Mouse (Mus musculus) megakaryocyte, adult 5-6 weeks (primary cell): ENCODE data around the gene Klf6. TPM values are rescaled to one million over a fixed set of nuclear protein-coding genes. Genes with fewer than 3 reads are reported as not detected.
A peak's percentile ranks its signal among the peaks of the same experiment; 100 is the strongest.

Experiments used
- ATAC-seq: 2 replicates; pipeline ENCODE4 v1.8.0; 2016; ENCODE audit warnings: mild to moderate bottlenecking, inconsistent platforms; ENCODE audit not compliant: poor library complexity, severe bottlenecking
- total RNA-seq, 2 experiments: library from RNA; stranded (forward) in 1 of 2; stranded (reverse) in 1 of 2; fragments of 153-499, 151-499 nt in 1 of 2; fragments of 221-1000, 200-1000 nt in 1 of 2; gene quantifications; 2 replicates each; pipeline versions ENCODE4 v1.2.3 to v1.2.4; 2015 to 2017

Klf6 gene
- total RNA-seq (2015) (160 and 180 TPM in 2 replicates), total RNA-seq (2017) (192 and 198 TPM in 2 replicates)

DNA sequence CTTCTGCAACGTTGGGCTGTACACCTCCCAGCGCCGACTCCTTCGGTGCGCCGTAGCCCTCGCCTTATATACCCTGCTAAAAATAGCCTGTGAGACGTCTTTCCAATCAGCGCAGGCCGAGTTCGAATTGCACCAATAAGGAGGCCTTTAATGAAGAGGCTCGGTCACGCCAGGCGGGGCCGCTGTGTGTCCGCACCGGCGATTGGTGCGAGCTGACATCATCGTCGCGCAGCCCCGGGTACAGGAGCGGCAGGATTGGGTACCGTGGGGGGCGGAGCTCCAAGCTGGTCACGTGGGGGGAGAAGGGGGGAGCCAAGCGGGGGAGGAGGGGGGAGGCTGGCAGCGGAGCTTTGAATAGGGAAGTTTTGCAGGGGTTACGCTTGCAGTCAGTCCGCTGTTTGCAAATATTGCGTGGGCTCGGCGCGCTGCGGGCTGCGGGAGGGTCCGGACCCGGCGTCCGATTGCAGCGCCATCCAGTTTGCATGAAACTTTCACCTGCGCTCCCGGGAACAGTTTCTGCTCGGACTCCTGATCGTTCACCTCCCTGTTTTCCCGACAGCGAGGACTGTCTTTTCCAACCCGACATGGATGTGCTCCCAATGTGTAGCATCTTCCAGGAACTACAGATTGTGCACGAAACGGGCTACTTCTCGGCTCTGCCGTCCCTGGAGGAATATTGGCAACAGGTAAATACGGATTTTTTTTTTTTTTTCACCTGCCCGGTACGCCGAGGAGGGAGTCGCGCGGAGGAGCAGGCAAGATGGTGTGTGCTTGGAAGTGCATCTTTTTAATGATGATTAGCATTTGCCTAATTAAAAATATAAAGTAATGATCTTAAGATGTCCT lies at the start of gene Klf6:
Gene Klf6 (plus strand): TSS at position 326 of the 846 bp plus-strand sequence.
- ATAC-seq, result peak; percentile 71

DNA sequence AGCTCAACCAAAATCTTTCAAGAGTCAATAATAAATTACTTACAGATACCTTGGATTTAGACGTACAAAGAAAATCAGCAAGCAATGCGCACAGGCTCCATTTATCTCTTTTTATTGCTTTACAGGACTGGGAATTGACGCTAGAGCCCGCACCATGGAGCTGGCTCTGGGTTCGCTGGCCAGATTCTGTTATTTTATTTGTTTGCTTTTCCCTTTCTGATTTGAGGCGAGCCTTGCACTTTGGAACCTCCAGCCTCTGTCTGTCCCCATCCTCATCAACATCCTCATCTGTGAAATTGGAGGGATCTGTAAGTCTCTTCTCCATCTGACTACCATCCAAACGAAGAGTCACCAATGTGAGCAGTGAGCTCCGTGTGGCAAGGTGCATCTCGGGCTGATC lies 47.8 kb upstream of the Klf6 start:
- no peak for ATAC-seq

DNA sequence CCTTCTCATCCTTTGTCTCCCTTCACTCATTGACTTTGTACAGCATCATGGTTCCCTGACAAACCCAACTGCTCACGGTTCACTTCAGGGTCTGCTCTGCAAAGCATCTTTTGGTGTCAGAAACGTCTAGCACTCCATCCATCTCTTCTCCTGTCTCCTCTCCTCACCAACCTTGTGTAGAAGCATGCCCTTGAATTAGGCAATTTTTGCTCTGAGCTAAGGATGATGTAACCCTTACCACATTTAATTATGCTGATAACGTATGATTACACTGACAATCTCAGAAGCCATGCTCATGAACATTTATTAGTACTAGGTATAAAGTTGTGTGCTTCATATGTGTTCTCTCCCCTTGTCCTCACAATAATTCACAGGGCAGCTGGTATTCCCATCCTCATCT lies 44.0 kb upstream of the Klf6 start:
- peak; percentile 45 for ATAC-seq

DNA sequence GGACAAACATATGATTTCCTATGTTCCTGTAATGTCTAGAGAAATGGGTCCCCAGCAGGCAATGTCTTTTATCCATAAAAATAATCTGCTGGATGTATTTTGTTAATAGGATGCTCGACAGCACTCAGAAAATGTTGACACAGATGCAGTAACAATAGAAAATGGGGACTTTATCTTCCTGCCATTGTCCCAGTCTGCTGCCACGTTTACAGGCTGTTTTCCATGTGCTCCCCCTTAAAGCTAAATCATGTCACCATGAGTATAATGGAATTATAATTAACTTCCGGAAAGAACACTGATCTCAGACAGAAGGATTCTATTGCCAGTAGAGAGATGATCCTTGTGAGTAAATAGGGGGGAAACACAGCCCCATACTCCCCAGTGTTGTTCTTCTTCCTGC lies 42.1 kb upstream of the Klf6 start:
- ATAC-seq, result no peak

DNA sequence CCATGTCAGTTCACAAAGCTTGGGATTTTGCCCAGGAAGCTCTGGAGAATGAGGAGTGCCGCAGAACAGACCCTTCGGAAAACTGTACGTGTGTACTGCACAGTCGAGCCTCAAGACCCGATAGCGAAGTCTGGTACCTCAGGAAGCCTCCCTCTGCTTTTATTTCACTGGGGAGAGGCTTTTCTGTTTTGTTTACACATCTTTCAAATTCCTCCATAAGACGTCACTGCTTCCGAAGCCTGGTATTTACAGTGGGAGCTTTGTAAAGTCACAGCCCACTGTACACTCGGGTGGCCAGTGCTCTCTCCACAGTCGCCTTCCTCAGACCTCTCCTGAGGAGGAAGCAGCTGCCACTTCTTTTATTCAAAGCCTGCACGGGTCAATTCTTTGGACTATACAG lies 38.7 kb upstream of the Klf6 start:
- no peak for ATAC-seq

DNA sequence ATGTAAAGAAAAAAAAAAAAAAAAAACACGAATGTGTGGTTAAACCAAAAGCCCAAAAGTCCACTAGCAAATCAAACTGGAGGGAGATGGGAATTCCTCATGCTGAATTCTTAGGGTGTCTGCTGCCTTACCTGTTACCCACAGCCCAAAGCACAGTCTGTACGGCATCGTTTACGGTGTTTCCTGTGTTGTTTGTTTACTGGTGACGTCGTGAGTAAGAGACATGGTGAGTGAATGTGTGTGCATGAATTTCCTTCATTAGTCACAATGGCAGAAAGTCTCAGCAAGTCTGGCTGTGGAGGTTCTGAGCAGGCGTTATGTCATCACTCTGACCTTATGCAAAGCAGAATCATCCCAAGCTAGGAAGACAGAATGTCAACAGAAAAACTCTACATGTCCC lies 38.1 kb upstream of the Klf6 start:
- no peak for ATAC-seq

DNA sequence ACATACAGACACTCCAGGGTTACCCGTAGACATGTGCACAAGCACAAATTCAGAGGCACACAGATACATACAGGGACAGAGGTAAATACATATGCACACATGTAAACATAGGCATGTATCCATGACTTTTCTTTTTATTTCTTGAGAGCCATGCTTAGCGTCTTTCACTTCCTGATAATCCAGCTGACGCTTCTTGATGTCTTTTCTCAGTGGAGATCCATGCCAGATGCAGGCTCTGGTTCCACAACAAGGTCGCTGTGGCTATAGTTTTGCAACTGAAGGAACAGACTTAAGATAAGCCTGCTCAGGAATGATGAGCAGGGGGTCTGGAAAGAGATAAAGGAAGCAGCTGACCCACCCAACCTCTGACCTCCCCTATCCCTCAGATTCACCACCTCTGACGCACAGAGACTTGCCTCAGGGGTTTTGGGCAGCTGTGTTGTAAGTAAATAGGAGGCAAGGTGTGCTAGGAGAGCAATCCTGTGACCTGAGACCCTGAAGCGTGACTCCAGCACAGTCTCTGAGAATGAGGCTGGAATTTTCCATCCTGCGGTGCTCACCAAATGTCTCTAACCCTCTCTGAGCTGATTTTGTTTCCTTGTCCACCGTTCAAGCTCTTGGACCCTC lies 37.0 kb upstream of the Klf6 start:
- peak; percentile 73 for ATAC-seq

DNA sequence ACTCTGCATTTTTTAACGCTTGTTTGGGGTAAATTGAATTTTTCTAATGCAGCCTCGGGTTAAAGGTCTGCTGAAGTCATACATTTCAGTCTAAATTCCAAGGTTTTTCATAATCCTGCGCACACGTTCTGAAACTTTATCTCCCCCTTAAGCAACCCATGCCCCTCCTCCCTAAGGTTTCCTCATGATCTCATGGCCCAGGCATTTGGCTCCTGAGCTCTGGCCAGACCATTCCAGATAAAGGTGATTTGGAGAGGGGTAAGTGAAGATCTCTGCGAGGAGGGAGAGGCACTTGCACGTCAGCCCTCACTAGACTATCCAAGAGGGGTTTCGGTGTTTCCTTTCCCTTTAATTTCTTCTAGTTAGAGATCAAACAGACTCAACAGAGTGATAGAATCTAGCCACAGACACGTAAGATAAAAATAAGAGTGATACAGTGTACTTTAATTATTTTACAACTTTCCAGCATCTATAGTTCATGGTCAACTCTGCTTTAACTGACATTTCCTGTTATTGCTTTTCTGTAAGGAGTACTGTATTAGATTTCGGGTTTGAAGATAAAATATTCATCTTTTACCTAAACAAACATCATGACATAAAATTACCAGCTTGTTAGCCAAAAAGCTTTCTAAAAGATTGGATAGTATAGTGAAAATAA lies 35.0 kb upstream of the Klf6 start:
- no peak for ATAC-seq

DNA sequence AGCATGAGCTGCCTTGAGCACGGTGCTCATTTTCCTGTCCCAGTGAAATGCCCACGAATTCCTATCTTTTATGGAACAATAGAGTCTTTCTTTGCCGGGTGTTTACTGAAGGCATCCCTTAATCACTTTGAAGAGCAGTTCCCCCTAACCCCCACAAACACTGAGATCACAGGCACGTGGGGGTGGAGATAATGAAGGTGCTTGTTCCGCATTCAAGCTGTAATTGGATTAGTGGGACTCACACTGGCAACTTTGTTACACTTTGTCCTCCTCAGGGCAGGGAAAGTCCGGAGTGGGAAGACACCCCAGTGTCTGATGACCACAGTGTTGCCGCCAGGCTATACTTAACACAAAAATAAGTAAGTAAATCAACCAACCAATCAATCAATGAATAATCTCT lies 29.3 kb upstream of the Klf6 start:
- ATAC-seq, result no peak

DNA sequence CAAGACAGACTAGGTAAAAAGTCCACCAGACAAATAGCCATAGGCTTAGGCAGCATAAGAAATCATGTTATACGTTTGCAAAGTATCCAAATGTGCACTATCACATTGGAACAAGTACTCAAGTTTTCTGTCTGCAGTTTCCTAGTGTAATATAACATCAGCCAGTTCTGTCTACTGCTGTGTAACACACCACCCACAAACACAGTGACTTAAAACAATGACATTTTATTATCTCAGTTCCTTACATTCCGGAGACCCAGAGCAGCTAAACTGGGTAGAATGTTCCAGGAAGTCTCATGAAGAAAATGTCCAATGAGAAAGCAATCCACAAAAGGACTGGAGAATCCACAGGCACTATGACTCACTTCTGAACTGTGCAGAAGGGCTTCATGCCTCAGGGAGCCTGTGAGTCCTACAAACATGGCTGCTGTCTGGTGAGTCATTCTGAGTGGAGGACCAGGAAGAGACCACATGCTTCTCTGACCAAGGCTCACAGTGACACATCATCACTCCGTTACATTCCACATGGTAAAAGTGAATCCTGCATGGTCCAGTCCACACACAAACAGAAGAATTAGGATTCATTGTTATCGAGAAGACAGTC lies 24.0 kb upstream of the Klf6 start:
- ATAC-seq, result no peak

DNA sequence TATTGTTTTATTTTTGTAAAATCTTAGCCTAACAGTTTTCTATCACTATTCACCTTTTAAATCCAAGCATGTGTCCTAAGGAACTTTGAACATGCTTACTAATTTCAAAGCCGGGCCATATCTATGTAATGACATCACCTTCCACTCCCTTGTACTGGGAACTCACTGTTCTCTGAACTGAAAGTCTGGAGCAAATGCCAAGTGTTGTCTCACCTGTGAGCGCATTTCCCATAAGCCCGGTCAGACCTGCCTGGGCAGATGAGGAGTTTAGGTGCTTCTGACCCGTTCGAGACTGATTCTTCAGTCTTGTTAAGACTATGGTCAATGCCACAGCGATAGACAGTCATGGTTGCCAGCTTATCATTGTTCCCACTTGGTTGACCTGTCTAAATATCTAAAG lies 19.9 kb upstream of the Klf6 start:
- no peak for ATAC-seq

DNA sequence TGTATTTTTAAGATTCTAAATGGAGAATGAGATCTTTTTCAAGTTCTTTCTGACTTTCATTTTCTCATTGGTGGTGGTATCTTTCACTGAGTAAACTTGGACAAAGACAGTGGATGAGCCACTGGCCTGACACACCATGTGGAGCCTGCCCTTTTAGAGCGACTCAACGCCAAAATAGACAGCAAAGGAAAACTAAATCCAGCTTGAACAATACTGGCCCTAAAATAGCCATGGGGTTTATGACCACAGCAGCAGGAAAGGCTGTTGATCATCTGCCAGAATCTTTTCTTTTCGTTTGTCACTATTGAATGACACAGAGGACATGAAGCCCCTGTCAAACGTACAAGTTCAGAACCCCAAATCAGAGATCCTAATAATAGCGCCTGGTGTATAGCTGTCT lies 18.4 kb upstream of the Klf6 start:
- ATAC-seq, result no peak

DNA sequence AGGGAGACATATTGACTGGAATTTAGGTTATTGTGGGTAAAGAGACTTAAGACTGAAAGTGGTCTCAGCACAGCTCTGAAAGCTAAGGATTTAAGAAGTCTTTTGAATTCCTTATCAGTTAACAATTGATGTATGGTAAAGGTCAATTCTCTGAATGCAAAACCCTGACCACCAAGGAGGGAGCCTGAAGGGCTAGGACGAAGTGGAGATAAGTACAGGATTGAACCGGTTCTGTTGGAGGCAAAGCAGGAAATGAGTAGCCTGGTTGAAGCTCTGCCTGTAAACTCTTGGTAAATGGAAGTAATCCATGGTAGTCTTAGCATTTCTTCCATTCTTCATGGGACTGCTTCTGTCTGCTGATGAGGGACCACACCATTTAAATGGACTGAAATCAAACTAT lies 17.5 kb upstream of the Klf6 start:
- no peak for ATAC-seq

DNA sequence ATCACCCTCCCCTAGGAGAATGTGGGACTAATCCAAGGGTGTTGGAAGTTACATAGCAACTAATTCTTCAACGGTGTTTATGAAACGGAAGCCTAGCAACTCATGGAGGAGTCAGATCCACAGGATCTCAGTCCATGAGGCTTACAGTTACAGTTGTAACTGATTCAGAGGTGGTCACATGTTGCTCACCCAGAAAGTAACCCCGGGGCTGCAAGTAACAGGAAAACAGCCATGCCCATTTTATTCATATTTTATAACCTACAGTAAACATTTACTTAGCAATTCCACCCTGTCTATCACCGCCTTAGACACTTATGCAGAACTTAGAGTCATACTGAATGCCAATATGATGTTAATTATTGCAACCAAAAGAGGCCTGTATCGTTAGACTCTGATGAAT lies 16.9 kb upstream of the Klf6 start:
- no peak for ATAC-seq

DNA sequence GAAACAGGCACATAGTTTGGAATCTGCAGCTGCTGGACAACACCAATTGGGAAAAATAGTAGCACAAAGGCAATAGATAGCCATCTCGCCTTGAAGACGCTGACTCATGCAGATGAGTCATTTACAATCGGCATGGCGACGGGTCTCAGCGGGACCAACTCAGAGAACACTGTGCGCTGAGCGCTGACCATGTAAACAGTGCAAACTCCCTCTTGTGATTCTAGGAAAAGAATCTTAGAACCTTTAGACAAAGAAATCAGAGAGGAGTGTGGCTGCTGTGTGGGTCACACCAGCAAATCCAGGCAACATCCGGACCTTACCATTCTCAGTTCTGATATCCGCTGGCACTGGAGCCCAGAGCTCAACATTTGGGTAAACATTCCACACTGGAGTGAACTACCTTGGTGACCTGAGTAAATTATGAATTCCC lies 16.1 kb upstream of the Klf6 start:
- peak; percentile 84 for ATAC-seq

DNA sequence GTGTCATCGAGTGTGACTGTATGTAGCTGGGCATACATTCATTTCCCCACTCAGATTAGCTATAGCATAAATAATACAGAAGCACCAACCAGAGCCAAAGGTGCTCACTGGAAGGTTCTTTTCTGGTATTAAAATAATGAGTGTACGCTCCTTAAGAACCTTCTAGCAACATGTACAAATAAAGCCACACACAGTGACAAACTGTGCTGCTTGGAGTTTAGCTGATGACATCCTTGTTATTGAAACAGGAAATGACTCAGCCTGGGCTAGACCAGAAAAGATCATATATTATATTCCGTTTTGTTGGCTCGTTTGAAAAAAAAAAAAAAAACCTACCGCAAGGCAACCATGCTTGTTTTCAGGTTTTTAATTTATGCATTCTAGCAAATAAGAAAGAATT lies 15.7 kb upstream of the Klf6 start:
- ATAC-seq, result peak; percentile 89

DNA sequence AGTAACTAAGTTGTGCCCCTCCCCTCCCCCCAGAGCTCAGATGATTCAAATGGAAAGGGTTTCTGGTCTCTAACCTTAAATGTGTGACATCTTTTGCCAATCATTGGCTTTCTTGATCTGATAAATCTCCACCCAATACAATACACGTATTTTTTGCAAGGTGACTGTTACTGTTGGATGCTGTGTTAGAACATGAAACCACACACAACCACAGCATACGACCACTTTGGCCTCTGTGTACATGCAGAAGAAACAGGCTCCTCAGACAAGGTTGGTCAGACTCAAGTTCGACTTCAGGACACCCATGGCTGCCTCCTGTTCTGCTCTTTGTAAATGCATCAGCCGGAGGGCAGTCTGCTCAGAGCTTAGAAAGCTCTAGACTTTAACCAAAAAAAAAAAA lies 14.4 kb upstream of the Klf6 start:
- ATAC-seq, result no peak

DNA sequence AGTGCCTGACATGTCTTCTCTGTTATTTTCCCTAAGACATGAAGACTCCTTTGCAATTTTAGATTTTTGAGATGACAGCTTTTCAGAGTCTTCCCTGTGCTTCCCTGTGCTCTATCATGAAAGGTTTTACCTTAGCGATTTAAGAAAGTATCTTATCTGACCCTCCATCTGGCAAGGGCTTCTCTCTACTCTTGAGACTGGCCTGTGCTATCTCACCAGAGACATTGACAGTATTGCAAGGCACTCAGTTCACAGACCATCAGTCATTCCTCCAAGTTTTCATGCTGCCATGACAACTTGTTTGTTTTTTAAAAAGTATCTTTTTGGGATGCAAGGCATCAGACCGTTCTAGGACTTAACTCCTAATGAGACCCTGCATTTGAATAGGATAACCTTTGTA lies 13.5 kb upstream of the Klf6 start:
- no peak for ATAC-seq

DNA sequence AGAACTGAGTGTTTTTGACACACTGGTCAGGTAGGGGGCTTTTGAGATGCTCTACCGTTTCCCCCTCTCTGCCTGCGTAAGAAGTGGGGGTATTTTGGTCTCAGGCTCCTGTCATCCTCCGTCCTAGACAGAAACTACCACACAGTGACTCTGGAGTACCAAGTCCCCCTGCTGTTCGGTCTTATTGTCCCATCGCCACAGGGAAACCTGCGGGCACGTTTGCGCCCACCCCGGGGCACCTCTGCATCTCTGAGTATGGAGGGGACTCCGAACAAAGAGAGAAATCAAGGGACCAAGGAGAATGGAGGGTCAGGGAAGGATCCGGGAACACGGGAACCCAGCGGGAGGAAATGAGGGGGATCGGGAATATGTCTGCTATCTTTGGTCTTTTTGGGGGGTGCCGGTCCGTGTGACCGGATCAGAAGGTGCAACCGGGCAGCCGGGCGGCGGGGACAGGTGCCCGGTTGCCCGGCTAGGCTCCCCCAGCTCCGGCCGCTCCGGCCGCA lies 578 bp upstream of the Klf6 start:
- peak; percentile 24 for ATAC-seq

DNA sequence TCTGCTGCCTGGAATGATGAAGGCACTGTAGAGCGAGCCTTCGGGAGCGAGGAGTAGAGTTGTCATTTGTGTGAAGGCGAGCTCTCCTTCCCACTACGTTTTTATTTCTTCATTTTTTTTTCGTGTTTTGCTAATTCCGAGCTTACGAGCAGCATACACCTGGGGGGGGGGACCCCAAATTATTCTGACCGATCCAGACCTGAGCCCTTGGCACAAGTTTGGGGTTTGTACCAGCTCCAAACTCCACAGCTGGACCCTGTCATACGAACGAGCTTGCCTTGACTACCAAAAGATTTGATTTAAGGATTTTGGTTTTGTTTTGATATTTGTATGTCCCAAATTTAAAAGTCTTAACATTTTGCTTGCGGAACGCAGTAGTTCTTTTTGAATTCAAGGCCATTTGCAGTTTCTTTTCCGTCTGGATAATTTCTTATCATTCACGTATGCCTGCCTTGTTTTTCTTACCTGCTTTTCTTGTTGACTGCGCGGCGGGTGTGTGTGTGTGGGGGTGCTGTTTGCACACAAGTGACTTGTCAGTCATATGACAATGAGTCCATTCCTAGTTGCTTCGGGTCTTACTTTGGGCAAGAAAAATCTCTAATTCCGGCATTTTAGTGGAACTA lies 832 bp downstream of the Klf6 start:
- no peak for ATAC-seq
